Mouse (Mus musculus): Measurements from ENCODE around the gene Tmod1. TPM values are rescaled to one million over a fixed set of nuclear protein-coding genes. Genes with fewer than 3 reads are reported as not detected.

Tmod1 gene
- polyA plus RNA-seq, 1 experiment from 2014 or later: 2.1 TPM

DNA sequence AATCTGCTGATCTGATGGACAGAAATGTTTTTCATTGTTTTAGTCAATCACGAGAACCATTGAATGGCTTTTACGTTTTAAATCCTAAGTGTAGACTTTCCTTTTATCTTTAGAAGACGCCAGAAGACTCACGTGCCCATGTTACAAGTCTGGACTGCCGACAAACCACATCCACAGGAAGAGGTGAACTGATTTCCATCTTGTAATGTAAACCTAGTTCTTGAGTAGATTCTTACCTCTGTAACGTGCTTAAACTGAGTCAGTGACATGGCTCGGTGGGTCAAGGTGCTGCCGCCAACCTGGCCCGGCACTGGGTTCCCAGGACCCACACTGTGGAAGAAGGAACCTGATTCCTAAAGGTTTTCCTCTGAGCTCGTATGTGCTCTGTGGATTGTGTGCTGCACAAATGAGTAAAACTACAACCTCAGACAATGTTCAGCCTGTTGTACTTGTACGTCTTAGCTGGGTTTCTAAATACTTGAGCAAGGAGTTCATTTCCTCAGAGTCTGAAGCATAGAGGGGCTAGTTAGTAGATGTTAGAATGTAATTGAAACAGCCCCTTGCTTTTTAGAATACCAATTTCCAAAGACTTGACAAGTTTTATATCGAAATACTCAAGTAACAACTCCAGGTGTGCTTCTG is 113.3 kb downstream of the Tmod1 start:
- ATAC-seq (ENCODE audit: low read depth): no peak
- Histone ChIP-seq H3K27me3 (ENCODE audit: control insufficient read depth, insufficient read depth, low read length) (no peaks in the 10 kb centered on the region), H3K9me3 (ENCODE audit: control insufficient read depth, low read length) (no peaks in the 10 kb centered on the region), H3K4me1 (ENCODE audit: control insufficient read depth, insufficient read depth, low read length) (no peaks in the 10 kb centered on the region), H3K36me3 (ENCODE audit: control insufficient read depth, insufficient read depth, low read length) (peaks cover 66% of the 10 kb centered on the region), H3K4me2 (ENCODE audit: low read depth, low read length) (no peak overlapping the region), H3K4me3 (ENCODE audit: low read depth, low read length) (no peak overlapping the region), H3K27ac (ENCODE audit: low read depth, low read length) (no peak overlapping the region), H3K9ac (replicated peaks; ENCODE audit: low read depth, low read length) (no peak overlapping the region)
- 96% methylated on average over 12 of the region's 12 CpGs for WGBS

- Histone ChIP-seq H3K27ac (ENCODE audit: low read depth, low read length) (no peak overlapping the region), H3K36me3 (ENCODE audit: control insufficient read depth, insufficient read depth, low read length) (peaks cover 80% of the 10 kb centered on the region), H3K4me1 (ENCODE audit: control insufficient read depth, insufficient read depth, low read length) (no peaks in the 10 kb centered on the region), H3K4me3 (ENCODE audit: low read depth, low read length) (no peak overlapping the region), H3K4me2 (ENCODE audit: low read depth, low read length) (no peak overlapping the region), H3K27me3 (ENCODE audit: control insufficient read depth, insufficient read depth, low read length) (no peaks in the 10 kb centered on the region), H3K9me3 (ENCODE audit: control insufficient read depth, low read length) (no peaks in the 10 kb centered on the region), H3K9ac (replicated peaks; ENCODE audit: low read depth, low read length) (no peak overlapping the region)
- 89% methylated on average over 2 of the region's 2 CpGs for WGBS
- no peak for ATAC-seq (ENCODE audit: low read depth)
Measured at GRCm38 (mm10) chr4:46164027-46164426, 125.3 kb downstream of the Tmod1 start.

Other genes starting within 250 kb of the Tmod1 start
- gene Aldh1b1, start 239.9 kb upstream of the Tmod1 start, polyA plus RNA-seq (2014; fragmentation: Nextera tagmentation; extraction: Ambion mirVana): 9.1 and 10.3 TPM in 2 replicates
- gene Igfbpl1, start 212.0 kb upstream of the Tmod1 start, polyA plus RNA-seq (2014; fragmentation: Nextera tagmentation; extraction: Ambion mirVana): 55.7 and 75.5 TPM in 2 replicates
- 0.62 and 0.72 TPM in 2 replicates for gene Stra6l, start 190.3 kb upstream of the Tmod1 start, polyA plus RNA-seq (2014; fragmentation: Nextera tagmentation; extraction: Ambion mirVana)
- 0.22 and 0.36 TPM in 2 replicates for gene Ccdc180, start 148.6 kb upstream of the Tmod1 start, polyA plus RNA-seq (2014; fragmentation: Nextera tagmentation; extraction: Ambion mirVana)
- gene Tdrd7, start 73.6 kb upstream of the Tmod1 start, polyA plus RNA-seq (2014; fragmentation: Nextera tagmentation; extraction: Ambion mirVana): 30.1 and 32.4 TPM in 2 replicates
- gene Ncbp1, start 99.7 kb downstream of the Tmod1 start, polyA plus RNA-seq (2014; fragmentation: Nextera tagmentation; extraction: Ambion mirVana): 74.6 and 92.0 TPM in 2 replicates
- 23.5 and 27.0 TPM in 2 replicates for gene Tstd2, start 99.8 kb downstream of the Tmod1 start, polyA plus RNA-seq (2014; fragmentation: Nextera tagmentation; extraction: Ambion mirVana)
- 32.4 and 32.5 TPM in 2 replicates for gene Xpa, start 157.4 kb downstream of the Tmod1 start, polyA plus RNA-seq (2014; fragmentation: Nextera tagmentation; extraction: Ambion mirVana)